Mouse (Mus musculus) lung, adult 18-20 months (tissue): Measurements from ENCODE around the gene Tmem260.
A peak's percentile ranks its signal among the peaks of the same experiment; 100 is the strongest.

Experiments
- DNase-seq, 2 experiments: peaks; one replicate each; pipeline ENCODE4 v3.0.0; 2022; ENCODE audit warnings: mixed read lengths in 2 of 2

Gene Tmem260

GRCm38 (mm10) chr14:48482762-48483161, 36.8 kb downstream of the Tmem260 start:
- DNase-seq: no peak

GRCm38 (mm10) chr14:48493896-48494295, 48.0 kb downstream of the Tmem260 start:
- peak; percentile 10 to 12 for DNase-seq

GRCm38 (mm10) chr14:48502573-48502972, 56.6 kb downstream of the Tmem260 start:
- DNase-seq: no peak

DNA sequence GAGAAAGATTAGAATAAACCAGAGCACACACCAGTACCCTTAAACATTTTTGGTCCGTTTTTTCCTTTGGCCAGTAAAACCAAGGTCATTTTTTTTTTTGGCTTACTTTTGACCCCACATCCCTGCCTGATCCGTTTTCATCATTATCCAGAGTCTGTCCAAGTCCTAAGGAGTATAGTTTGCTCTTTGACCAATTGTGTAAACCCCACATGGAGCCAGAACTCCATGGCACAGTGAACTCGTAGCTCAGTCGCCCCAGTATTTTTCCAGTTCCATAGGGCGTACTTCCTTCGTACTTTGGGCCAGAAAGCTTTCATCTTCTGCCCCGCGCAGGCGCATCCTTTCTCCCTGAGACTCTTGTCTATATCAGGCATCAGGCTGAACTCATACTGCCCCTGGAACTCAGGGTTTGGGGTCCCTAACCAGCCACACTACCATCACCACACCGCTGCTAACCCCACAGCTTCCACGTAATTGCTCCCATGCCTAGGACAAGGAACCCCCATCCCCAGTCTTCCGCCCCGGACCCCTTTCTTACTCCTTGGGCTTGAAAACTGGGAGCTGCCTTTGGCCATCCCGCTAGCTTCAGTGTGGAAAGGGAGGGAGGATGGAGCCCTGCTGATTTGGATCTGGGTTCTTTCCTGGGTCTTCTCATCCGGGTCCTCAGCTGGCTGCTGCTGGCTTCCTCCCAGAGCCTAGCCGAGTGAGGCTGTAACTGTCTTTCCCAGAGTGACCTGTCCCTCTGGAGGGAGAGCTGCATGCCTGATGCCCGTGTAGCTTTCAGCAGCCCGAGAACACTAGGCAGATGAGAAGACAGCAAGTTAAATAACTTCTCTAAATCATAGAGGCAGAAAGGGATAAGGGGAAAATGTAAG, 58.0 kb downstream of the Tmem260 start:
- no peak for DNase-seq

DNA sequence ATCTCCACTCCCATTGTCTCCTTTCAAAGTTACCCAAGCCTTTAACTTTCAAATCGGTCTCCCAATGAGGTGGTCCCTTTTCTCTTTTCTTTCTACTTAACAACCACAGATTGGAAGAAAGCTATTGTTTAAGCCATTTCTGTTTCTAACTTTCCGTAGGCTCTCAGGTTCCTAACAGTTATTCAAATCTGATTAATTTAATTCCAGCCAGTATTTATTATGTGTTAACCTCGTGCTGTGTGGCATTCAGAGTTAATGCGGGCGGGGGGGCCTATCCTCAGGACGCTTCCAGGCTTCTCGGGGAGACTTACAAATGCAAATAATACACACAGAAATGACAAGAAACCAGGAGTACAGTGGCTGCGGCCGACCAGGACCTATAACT, 58.6 kb downstream of the Tmem260 start:
- no peak for DNase-seq

GRCm38 (mm10) chr14:48505606-48506005, 59.7 kb downstream of the Tmem260 start:
- no peak for DNase-seq

- no peak for DNase-seq
Observed at GRCm38 (mm10) chr14:48507376-48507775, 61.5 kb downstream of the Tmem260 start.

DNA sequence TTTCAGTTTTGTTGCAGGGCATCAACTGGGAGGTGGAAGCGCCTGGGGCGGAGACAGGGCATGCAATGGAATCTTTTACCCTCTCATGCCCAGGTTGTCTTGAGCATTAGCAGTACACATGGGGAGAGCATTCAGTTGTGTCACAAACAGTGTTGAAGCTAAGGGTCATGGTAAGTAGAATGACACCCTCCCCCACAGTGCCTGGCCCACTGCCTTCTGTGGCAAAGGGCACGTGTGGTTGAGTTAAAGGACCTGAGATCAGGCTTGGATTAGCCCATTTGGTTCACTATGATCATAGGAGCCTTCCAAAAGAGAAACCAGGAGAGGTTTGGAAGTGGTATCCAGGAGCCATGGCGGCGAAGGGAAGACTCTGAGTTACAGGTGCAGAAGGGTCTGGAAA, 63.2 kb downstream of the Tmem260 start:
- DNase-seq: no peak

DNA sequence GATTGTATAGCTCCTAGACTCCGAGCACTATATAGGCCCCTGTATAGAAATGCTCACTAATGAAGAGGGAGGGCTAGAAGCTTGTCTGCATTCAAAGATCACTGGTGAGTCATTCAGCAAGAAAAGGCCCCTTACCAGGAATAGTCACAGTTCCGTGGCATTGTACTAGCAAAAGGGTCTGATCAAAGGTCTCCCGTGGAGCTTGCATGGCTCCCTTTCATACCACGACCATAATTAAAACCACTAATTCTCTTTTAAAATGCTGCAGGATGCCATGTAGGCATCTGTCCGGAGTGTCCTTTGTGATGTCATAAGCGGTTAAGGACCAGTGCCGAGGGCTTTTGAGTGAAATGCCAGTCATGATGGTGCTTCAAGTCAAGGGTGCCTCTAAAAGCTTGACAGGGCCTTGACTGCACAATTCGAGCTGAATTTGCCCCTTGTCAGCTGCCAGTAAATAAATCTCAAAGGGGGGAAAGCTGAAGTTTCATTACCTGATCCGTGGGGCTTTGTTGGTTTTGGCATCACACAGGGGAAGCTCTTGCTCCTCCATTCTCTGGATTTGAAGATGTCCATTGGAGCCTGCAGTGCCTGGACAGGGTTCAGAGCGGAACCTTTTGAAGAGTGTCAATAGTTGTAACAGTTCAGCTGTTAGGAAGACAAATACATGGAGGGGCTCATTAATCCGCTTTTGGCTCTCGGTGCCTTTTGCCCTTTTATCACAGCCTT, 67.3 kb downstream of the Tmem260 start:
- DNase-seq: peak; percentile 31 to 58

DNA sequence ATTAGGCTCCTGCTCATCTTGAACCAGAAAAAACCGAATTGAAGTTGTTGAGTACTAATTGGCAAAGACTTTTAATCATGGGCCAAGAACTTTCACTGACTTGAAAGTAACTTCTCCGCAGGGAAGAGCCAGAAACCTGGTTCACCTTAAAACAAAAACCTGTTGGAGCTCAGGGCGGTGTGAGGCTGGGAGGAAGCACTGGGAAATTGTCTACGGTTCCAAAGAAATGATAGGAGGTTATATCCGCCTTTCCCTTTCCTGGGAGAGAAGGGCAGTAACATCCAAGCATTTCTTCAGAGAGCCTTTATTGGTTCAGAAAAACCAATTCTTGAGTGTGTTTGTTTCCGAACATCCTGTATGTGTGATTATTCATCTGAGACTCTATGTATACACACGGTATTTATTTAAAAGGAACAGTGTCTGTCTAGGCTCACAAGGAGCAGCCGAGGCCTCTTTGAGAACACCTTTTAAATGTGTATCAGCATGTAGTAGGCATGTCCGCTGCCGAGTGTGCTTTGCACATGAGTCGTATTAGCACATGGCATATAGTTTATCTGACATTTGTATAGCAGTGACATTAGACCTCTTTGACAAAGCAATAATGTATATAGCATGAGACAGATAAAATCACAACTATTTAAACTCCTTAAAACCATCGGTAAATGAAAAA, 68.0 kb downstream of the Tmem260 start:
- DNase-seq: no peak

DNA sequence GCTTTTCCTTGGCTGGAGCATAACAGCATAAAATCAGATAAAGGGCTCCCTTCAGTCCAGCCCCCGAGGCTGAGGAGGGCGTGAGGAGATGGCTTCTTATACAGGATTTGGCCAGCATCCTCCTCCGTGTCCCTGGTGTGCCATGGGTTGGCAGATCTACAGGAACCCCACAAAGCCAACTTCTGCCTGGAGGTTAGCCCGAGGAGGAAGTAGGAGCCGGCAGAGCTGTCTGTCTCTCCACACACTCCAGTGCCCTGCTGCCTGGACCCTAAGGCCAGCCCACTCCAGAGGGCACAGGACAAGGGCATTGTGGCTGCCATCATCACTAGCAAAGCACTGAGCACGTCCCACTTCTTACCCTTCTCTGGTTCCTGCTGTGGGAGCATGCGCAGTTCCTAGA, 68.7 kb downstream of the Tmem260 start:
- DNase-seq: no peak

- DNase-seq: peak; percentile 13 to 35
Observed at GRCm38 (mm10) chr14:48515538-48515937, 69.6 kb downstream of the Tmem260 start.

DNA sequence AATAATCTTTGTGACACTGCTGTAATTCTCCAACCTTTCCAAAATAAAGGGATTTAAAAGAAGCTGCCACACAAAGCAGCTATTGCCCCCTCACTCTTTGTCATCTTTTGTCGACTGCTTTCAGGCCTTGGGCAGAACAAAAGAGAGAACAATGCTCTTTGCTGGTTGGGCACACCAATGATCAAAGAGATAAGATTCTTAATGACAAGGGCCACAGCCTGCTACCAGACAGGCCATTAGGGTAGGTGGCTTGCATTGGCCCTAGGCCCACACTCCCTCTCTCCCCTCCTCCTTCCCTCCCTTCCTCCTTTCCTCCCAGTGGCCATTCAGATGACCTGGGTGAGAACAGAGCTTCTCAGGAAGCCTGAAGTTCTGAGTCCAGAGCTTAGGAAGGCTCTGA, 77.4 kb downstream of the Tmem260 start:
- DNase-seq: no peak

DNA sequence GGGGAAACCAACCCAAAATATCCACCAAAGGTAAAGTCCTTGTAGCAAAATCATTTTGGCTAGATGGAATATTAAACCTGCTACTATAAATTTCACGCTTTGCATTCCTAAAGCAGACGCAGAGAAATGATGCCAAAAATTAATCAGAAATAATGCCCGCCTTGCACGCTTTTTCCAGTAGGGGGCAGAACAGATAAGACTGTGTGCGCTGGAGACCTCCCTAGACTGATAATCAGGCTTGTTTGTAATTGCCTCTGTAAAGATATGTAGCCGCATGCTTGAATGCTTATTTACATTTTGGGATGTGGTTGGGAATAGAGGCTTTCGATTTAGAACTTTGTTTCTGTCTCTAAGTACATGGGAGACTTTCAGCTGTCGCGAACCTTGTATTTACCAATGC, 78.2 kb downstream of the Tmem260 start:
- DNase-seq: no peak

GRCm38 (mm10) chr14:48525055-48525454, 79.1 kb downstream of the Tmem260 start:
- peak in 1 of 2 experiments; percentile 6 for DNase-seq

GRCm38 (mm10) chr14:48530629-48531028, 84.7 kb downstream of the Tmem260 start:
- DNase-seq: no peak

DNA sequence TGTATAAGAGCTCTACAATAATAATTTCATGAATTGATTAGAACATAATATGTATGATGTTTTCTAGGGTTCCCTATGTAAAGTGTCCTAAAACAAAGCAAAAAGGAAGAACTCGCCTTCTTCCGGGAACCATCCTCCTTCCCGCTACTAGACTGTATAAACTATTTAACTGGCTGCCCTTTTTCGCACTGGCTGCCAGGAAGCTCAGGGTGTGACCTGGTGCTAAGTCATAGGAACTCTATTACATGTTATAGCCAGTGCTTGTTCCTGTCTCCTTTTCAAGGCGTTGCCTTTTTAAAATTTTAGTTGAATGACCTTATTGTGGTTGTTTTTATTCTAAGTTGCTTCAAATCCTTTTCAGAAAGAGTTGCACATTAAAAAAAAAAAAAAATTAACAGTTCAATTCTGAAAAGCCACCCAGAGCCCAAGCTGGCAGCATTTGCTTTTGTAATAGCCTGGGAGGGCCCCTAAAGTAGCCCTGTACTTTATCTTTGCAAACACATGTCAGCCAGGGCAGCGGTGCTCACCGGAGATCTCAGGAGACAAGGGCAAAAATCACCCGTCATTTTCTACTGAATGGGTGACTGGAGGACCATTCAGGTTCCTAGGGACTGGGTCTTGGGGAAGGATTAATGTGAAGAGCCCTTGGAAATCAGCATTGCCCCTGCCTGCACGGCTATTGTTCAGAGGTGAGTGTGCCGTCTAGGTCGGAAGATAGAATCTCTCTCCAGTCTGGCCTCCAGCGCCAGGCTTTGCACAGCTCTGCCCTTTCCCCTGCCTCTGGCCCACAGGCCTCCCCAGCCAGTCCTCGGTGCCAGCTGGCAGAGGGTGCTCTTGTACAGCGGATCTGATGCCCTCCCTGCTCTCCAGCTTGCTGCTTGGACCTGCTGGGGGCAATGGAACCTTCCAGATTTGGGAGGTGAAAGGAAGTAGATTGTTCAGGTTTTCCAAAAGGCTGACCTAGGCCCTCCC, 92.2 kb downstream of the Tmem260 start:
- DNase-seq: no peak

- no peak for DNase-seq
Observed at GRCm38 (mm10) chr14:48545166-48545565, 99.2 kb downstream of the Tmem260 start.

DNA sequence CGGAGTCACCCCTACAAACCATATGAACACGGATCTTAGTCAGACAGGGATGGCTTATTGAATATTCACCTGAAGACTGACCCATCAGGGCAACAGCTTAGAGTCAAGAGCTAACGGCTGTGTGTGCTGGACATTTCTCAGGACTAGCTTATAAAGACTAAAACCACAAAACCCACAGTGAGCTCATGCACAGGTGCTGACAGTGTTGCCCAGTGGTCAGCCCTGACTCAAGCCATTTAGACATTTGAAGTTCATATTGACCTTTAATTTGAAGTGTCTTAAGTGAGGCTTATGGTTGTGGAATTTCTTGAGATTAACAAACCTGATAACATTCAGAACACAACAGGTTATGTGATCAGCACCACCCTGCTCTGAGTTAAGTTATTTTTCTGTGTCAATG, 100.1 kb downstream of the Tmem260 start:
- no peak for DNase-seq

DNA sequence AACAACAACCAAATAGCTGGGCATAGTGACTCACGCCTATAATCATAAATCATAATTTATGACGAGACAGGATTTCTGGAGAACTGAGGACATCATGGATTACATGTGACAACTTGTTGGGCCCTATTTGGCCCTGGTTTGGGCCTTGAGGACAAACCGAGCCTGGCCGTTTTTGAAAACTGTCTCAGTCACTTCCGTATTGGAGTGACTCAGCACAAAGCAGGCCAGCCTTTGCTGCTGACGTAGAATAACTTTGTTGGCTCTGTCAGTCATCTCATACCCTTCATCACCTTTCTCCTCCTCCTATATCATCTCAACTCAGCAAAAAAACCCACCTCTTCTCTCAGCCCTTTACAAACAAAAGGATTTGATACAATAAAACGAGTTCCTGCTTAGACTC, 103.8 kb downstream of the Tmem260 start:
- DNase-seq: no peak

GRCm38 (mm10) chr14:48553216-48553615, 107.3 kb downstream of the Tmem260 start:
- no peak for DNase-seq

DNA sequence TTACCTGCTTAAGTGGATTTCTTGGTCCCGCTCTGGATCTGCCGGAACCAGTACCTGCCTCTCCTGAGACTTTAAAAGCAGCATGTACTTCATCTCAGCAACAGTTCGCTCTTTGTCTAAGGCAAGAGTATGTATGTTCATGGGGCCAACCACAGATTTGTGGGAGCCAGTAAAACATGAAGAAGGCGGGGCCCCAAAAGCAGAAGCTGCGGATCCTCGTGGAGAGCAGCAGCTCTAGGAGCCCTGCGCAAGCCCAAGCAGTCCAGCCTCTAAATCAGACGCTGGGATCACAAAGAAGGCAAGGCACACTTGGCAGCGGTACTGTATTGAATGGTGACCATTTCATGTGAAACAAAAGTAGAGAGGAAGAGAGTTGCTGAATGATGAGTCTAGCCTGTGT, 107.8 kb downstream of the Tmem260 start:
- DNase-seq: no peak
